Comparison of ENCODE assay signal across 25 mouse cellular contexts in the genomic region with DNA sequence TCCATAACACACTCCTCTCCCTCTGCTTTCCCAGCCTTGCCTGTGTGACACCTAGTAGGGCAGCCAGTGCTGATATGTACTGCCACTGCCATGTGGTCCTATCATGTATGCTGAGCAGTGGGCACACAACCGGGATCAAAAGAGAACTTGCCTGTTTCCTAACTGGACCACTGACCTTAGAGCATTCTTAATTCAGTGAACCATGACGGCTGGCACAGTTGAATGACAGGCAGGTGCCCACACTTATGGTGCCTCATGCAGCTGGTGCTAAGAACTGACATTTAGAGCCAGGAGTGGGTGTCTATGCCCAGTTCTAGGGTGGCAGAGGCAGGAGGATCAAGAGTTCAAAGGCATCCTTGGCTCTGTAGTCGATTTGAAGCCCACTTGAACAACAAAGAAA. TPM values are rescaled to one million over a fixed set of nuclear protein-coding genes. Genes with fewer than 3 reads are reported as not detected.
DNase-seq lines count a peak whose midpoint lies in the region; ATAC-seq lines count a peak whose summit lies in the region.
"Had no signal": no experiment of that assay in that cellular context is flagged by ENCODE, and none has a peak within 500 bp of the region (broad histone marks: within the 10 kb centered on the region; RNA-seq: fewer than 3 reads in every experiment).

No protein-coding gene starts in this region.

- H3K4me3 ChIP-seq in kidney, embryonic 15.5 days (replicated peaks): no peak overlapping the region
- H3K4me3 ChIP-seq: embryonic facial prominence, embryonic 12.5 days; embryonic facial prominence, embryonic 15.5 days; forebrain, embryonic 12.5 days; forebrain, embryonic 15.5 days; heart, adult 2 months; heart, embryonic 10.5 days; heart, embryonic 13.5 days had no signal

- no peaks in the 10 kb centered on the region for H3K27me3 ChIP-seq in kidney, embryonic 15.5 days
- H3K27me3 ChIP-seq: embryonic facial prominence, embryonic 12.5 days; embryonic facial prominence, embryonic 15.5 days; heart, embryonic 13.5 days; Patski had no signal

- H3K36me3 ChIP-seq in kidney, embryonic 15.5 days: no peaks in the 10 kb centered on the region
- H3K36me3 ChIP-seq: embryonic facial prominence, embryonic 12.5 days; forebrain, embryonic 12.5 days; forebrain, embryonic 15.5 days had no signal

- no peak overlapping the region for H3K4me2 ChIP-seq in kidney, embryonic 15.5 days
- H3K4me2 ChIP-seq: embryonic facial prominence, embryonic 12.5 days; embryonic facial prominence, embryonic 15.5 days; forebrain, embryonic 12.5 days; forebrain, embryonic 15.5 days; heart, embryonic 13.5 days; hindbrain, embryonic 14.5 days had no signal

- H3K27ac ChIP-seq in kidney, embryonic 15.5 days: no peak overlapping the region
- H3K27ac ChIP-seq: embryonic facial prominence, embryonic 12.5 days; embryonic facial prominence, embryonic 15.5 days; forebrain, embryonic 12.5 days; forebrain, embryonic 15.5 days; heart, adult 2 months; heart, embryonic 10.5 days; heart, embryonic 13.5 days; hindbrain, embryonic 14.5 days had no signal

- peak; percentile 62 for DNase-seq in kidney, adult 11 months
- peak; percentile 46 to 56 for DNase-seq in kidney, adult 8-10 months
- no peak for DNase-seq in kidney, postnatal 10 days
- DNase-seq in kidney, postnatal 14 days: peak; percentile 47
- no peak for DNase-seq in cerebellum, adult 18-20 months
- DNase-seq in gastrocnemius, adult 18-20 months (ENCODE audit: low spot score): no peak
- DNase-seq: adrenal gland, postnatal 10 days; adrenal gland, postnatal 36 days; cerebellum, adult 2 months; cerebellum, adult 9-11 months; cerebellum, postnatal 25 days; gastrocnemius, postnatal 10 days; gastrocnemius, postnatal 36 days; heart, adult 2 months; heart, postnatal 14 days; heart, postnatal 4 days had no signal

- H3K9ac ChIP-seq in kidney, embryonic 15.5 days: no peak overlapping the region
- H3K9ac ChIP-seq: embryonic facial prominence, embryonic 12.5 days; embryonic facial prominence, embryonic 15.5 days; forebrain, embryonic 12.5 days; forebrain, embryonic 15.5 days; heart, embryonic 13.5 days; hindbrain, embryonic 14.5 days had no signal

- WGBS in kidney, embryonic 15.5 days: 63% methylated on average over 3 of the region's 3 CpGs

- H3K9me3 ChIP-seq in kidney, embryonic 15.5 days (replicated peaks): no peaks in the 10 kb centered on the region
- H3K9me3 ChIP-seq: embryonic facial prominence, embryonic 12.5 days; embryonic facial prominence, embryonic 15.5 days; forebrain, embryonic 12.5 days; forebrain, embryonic 15.5 days; heart, embryonic 10.5 days; heart, embryonic 13.5 days had no signal

- ATAC-seq in kidney, embryonic 15.5 days (replicated peaks; ENCODE audit: low FRiP score): no peak
- ATAC-seq: forebrain, embryonic 15.5 days; Patski had no signal

- 0 out of 2 replicates have a peak, but pooled peaks cover 3% of the 10 kb centered on the region for H3K4me1 ChIP-seq in kidney, embryonic 15.5 days
- H3K4me1 ChIP-seq: embryonic facial prominence, embryonic 12.5 days; embryonic facial prominence, embryonic 15.5 days; forebrain, embryonic 12.5 days; forebrain, embryonic 15.5 days had no signal

RNA-seq across cellular contexts. Expression of gene Stat5a, which starts 16.6 kb away (rescaled TPM):
- polyA plus RNA-seq in kidney, embryonic 15.5 days (2015; fragmentation: Nextera tagmentation; extraction: Ambion mirVana): 3.1 and 3.7 TPM in 2 replicates
- total RNA-seq in gastrocnemius, adult 18-20 months (2021): 10 to 100 TPM; 11.3 to 13.3 TPM

RNA-seq across cellular contexts. Expression of gene Stat5b, which starts 25.2 kb away (rescaled TPM):
- 19.6 and 19.9 TPM in 2 replicates for polyA plus RNA-seq in kidney, embryonic 15.5 days (2015; fragmentation: Nextera tagmentation; extraction: Ambion mirVana)
- 100 to 1,000 TPM; 125 to 170 TPM for total RNA-seq in gastrocnemius, adult 18-20 months (2021)

Comparison
In these comparisons a context has a peak if more than half of its experiments do, and no peak if none do; other contexts are left out.
1. DNase-seq: peak in kidney, adult 11 months (single experiment), kidney, adult 8-10 months (2 of 2) and kidney, postnatal 14 days (single experiment); none in kidney, postnatal 10 days (single experiment), cerebellum, adult 18-20 months (0 of 2) and gastrocnemius, adult 18-20 months (single experiment).